Mouse (Mus musculus) embryo, embryonic 10.5 days (tissue): ENCODE data around the gene L3mbtl3.

ENCODE experiments used
- DNase-seq: peaks from one replicate; pipeline ENCODE4 v3.0.0-alpha.2; 2015; ENCODE audit warnings: low spot score

L3mbtl3 gene

DNA sequence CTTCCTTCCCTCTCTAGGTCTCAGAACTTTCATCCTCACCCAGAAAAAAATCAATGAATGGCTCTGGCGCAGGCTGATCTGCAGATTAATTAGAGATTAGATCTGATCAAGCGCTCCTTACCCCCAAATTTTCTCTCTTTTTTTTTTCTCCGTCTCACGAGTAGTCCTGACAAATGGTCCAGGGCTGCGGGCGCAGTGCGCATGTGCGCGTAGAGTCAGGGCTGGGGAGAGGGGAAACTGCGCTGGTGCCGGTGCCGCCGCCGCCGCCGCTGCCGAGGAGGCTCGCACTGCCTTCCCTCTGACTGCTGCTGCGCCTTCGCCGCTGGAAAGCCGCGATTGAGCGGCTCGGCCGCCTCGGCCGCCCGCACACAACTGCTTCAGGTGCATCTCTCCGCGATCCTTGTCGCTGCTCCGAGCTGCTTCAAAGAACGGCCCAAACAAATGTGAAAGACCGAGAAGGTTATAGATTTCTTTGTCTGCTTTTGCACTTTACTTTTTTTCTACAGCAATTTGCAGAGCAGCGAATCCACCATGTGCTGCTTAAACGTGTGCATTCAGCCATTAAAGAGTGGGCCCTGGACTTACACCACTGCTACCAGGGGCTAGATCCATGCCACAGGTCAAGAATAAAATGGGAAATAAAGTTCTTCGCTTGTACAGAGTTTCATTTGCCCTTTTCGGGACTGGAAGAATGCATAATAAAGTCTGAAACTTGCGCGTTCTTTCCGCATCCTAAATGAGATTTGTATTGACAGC is at the start of gene L3mbtl3:
Gene L3mbtl3 (minus strand): TSS at position 182 of the 756 bp plus-strand sequence.
- DNase-seq: peak; percentile 92

DNA sequence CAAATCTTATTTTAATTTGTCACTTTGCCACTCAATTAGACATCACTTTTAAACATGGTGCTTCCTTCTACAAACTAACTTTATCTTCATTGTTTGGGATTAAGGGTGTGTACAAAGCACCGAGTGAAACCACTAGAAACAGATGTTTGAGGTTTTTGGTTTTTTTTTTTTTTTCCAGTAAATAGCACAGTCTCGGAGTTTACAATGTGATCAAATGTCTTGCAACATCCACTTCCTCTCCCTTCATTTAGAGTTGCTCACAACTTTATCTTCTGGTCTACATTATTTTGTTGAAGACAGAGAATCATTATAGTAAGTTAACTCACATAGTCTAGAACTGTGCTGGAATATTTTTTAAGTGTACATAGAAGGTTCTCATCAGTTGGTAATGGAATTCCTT is 45.4 kb upstream of the L3mbtl3 start:
- no peak for DNase-seq

DNA sequence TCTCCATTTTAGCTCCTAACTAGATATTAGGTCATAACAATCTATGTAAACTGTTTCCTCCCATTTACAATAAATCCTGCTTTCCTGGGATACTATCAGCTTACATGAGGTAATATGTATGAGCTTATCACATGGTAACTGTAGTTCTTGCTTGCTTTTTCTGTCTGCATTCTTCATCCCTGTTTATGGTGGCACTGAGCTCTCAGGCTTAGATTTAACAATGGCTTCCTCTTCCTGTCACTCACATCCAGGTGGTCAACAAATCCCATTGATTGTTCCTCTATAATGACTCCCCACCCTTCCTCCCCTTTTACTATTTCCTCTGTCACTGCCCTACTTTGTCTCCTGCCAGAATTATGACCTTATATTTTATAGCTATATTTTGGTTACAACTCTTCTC is 12.9 kb upstream of the L3mbtl3 start:
- no peak for DNase-seq

DNA sequence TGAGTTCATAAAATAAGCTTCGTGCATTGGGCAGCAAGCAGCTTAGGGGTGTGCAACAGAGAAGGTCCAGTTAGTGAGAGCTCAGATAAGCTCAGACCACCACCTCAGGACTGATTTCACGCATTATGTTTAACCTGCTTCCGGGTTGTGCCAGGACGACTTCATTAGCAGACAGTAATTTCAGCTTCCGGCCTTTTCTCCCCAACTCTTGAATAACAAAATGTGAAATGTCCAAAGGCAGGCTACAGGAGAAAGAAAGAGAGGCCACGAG is 1.5 kb upstream of the L3mbtl3 start:
- no peak for DNase-seq

DNA sequence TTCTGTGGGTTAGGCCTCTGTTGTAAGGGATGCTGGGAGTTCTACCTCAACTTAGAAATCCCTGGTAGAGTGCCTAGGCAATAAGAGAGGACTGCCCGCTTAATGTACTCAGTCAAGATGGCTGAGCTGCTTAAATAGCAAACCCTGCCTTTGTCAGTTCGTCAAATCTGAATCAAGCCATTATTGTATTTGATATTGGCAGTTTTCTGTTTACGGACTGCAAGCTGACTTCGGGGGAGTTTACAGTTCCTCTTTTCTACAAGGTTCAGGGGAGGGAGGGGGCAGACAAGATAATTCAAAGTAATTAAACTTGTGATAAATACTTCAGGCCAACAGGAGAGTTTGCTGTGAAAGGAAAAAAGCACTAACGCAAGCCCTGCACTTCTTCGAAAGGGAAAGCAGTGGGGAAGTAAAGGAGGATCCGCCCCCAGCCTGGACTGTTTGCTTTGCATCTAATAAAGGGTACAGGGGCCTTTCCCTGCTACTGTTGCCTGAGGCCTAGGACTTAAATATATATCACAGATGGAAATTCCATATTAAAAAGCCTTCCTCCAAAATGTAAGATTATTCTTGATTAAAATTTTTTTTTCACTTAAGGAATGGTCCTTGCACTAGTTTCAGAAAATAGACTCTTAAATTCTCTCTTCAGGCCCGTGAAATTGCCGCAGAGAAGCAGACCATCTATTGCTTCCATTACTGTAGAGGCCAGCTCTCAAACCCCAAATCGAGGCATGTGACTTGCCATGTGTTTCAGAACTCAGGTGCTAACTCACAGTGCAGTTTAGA is 968 bp upstream of the L3mbtl3 start:
- DNase-seq: peak; percentile 57

DNA sequence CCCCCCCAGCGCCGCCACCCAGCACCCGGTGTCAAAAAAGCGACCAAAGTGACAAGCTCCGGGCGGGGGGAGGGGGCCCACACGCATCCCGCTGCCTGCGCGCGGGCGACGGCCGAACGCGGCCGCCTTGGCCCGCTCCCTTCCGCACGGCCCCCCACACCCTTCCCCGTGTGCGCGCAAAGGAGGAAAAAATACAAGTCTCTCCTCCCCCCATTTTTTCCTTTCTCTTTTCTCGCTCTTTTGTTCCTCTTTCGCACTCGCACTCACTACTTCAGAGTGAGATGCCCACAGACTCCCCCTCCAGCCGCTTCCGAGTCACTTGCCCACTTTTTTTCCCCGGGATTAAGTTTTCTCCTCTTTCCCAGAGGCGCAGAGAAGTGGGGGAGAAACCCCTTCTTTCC is 420 bp downstream of the L3mbtl3 start:
- DNase-seq: no peak

DNA sequence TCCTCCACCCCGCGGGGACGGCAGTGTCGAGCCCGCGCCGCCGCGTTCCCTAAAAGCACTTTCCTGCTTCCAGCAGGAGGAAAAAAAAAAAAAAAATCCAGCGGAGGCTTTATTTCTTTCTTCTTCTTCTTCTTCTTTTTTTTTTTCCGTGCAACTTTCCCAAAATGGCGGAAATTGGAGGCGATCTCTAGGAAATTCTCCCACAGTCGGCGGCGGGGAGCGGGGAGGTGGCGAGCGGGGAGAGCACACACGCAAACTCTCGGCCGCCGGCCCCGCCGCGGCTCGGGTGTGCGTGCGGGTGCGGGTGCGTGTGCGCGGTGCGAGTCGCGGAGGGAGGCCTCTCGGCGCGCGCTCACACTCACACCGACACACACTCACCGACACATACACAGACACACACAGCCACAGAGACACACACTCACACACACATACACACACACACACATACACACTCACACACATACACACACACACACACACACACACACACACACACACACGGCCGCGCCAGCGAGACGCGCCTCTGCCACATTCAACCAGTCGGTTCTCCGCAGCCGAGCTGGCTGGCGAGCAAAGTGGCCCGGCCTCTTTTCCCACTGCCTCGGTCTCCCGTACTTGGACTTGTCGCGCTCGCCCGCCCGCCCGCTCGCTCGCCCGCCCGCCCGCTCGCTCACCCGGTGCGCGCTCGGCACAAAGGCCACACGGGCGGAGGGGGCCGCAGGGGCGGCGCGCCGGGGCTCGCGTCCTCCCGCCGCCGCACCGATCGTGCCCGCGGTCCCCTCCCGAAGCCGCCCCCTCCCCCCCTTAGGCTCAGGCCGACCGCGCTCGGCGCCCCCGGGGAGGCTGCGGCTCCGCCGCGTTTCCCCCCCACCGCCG is 1.1 kb downstream of the L3mbtl3 start:
- DNase-seq: peak; percentile 67

DNA sequence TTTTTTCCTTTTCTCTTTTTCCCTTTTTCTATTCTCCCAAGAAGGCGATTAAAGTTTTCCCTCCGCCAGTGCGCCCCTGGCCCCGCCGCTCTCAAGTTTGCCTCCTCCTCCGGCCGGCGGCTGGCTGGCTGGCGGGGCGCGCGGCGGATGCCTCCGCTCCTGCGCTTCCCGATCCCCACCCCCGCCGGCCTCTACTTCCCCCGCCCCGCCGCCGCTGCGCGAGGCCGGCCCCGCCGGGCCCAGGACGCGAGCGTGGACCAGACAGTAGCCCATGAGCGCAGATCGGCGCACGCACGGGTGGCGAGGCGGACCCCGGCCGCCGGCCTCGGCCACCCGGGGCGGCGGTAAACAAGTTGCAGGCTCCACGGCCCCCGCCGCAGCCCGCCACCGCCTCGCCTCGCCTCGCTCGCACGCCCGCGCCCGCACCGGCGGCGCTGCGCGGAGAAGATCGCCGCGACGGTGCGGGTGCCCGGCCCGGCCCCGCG is 1.8 kb downstream of the L3mbtl3 start:
- peak; percentile 73 for DNase-seq

DNA sequence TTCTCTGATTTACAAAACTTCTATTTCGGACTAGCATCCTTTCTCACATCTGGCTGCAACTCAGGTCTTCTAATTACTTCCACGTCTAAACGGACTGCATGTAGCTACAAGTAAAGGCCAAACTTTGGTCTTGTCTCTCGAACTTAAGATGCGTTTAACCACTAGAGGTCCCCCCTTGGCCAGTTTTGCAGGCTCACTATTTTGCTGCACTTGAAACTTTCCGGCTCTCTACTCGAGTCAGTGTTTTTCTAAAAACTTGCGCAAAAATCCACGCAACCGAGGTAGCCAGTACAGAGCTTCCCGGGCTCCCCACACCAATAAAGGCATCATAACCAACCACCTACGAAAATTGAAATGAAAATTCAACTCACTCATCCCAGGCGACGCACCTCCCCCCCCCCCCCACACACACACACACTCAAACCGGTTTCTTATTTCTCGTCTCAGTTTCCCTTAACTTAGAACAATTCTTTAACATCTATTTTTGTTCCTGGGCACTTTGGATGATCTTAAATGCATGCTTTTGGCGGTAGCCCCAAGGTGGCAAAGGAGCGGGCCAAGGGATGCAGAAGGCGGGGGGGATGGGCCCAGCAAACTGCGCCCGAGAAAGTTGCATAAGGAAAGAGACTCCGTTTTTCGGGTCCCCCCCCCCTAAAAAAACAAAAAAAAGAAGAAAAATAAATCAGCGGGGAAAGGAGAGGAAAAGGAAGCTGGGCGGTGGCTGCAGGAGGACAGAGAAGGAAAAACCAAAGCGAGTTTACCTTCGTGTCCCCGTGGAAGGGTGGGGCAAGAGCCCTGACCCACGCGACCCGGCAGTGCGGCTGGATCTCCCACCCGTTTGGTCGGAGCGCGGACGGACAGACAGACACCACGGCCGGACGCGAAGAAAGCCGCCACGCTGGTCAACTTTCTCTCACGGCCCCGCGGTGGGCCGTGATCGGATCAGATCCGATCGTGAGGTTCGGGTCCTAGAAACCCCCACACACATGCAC is 2.5 kb downstream of the L3mbtl3 start:
- peak; percentile 94 for DNase-seq

DNA sequence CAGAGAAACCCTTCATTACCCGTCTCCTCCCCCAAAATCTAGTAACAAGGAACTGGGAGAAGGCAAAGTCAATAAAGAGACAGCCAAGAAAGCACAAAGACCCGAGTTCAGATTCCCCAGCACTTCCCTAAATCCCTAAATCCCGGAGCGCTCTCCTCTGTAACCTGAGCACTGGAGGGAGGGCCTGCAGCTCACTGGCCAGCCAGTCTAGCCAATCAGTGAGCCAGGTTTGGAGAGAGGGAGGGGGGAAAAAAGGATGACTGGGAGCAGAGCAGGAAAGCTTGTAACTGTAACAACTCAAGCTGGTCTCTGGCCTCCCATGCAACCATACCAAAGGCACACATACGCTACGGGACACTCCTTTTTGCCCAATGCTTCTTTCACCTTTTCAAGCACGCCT is 4.4 kb downstream of the L3mbtl3 start:
- peak; percentile 58 for DNase-seq

DNA sequence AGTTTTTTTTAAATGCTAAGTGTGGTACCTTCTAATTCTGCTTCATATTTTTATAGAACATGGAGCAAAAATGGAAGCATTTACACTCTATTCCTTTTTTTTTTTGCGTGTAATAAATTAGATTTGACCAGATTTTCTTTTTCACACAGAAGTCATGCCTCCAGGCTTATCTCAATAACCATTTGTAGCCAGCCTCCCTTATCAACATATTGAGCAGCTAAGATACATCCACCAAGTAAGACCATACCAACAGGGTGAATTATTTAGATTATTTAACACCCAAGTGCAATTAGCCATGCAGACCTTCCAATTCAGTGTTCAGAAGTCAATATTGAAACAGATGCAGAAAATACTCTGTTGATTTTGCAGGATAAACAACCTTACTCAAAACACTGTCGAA is 10.8 kb downstream of the L3mbtl3 start:
- DNase-seq: no peak

DNA sequence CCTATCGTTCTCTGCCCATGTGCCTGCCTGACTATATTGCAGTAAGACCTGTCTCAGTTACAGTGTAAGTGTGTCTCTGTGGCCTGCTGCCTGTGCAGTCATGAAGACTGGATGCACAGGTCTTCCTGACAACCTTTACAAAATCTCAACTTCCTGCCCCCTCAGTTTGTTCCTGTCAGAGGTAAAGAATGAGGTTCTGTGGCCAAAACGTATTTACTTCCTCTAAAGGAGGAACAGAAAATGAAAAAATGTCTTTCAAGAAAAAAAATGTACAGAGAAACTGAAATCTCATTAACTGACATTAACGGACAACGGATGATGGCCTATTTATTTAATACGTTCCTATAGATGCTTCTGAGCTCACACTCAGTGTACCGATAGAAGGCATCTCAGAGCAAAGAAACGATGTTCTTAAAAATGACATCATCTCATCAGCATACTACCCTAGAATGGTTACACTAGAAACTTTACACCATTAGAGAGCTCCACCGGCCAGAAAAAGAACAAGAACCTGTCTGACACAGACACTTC is 11.4 kb downstream of the L3mbtl3 start:
- DNase-seq: no peak

DNA sequence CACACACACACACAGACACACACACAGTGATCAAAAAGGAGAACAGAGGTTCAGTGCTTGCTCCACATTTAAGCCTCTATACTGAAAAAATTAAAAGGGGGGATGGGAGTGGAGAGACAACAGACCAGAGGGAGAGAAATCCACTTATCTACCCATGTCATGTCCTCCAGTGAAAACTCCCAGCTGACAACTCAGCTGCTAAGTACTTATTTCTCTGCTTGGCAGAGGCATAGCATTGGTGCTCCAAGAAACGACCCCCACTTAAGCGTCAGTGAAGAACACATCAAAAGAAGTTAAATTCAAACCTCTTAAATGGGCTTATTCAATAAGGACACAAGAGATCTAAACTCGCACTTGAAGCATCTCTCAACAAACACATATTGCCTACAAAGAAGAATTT is 12.2 kb downstream of the L3mbtl3 start:
- DNase-seq: no peak

DNA sequence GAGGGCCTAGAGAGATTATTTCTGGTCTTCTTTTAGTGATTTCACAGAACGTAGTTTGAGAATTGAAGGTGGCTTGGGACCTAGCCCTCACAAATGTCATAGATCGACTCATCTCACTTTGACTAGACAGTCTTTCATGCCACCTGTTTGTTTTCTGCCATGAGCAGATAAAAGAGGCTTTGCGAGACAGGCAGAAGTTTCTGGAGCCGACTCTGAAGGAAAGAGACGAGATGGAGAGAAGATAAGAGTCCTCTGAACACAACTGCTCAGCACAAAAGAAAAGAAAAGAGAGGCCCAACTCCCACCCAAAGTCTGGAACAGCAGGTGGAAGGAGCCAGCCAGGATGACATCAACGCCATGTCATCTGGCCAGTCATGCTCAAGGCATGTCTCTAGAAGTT is 17.0 kb downstream of the L3mbtl3 start:
- DNase-seq: no peak

DNA sequence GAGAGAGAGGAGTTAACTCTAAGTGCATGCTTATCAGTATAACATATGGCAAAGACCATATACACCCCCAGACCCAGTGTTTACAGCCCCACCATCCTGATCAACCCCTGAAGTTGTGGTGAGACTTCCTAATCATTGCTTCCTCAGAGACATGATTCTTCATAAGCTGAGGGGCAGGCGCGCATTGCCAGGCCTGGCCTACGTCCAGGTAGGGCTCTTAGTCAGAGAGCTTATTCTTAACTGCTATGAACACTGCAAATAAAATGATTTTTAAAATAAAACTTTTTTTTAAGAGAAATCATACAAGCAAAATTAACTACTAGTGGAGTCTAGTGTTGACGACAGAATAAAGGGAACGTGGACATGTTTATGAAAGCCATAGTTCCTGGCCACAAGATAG is 17.5 kb downstream of the L3mbtl3 start:
- DNase-seq: no peak

DNA sequence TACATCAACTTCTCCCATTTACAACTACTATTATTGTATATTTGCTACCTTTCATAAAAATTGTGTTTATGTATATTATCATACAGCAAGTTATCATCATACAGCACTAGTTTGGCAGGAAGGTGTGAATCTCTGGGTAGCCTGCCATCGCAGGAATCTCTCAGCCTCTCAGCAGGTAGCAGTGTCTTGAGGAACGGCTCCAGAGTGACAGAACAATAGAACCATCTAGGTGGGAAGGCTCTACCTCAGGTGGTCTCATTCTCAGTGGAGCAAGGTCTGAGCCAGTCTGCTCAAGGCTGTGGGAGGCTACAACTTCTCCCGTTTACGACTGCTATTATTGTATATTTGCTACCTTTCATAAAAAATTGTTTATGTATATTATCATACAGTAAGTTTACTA is 22.0 kb downstream of the L3mbtl3 start:
- no peak for DNase-seq

DNA sequence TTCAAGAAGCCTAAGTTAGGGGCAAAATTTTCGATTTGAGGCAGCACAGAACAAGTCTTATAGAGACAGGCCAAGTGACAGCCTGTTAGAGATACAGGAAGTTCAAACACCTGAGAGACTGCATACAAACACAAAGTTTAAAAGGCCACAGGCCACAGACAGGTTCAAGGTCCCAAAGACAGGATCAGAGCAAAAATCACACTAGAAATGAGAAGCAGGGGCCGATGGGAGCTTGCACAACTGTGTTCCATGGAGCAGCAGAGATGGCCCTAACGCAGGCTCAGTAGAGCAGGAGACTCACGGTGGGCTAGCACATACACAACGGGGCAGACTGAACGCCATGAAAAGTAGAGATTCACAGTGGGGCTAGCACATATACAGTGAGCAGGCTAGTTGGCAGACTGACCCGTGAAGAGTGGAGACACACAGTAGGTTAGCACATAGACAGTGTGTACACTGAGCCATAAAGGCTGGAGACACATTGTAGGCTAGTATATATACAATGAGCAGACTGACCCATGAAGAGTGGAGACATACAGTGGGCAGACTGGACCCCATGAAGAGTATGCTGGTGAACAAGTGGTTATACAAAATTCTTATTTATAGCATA is 24.5 kb downstream of the L3mbtl3 start:
- no peak for DNase-seq

DNA sequence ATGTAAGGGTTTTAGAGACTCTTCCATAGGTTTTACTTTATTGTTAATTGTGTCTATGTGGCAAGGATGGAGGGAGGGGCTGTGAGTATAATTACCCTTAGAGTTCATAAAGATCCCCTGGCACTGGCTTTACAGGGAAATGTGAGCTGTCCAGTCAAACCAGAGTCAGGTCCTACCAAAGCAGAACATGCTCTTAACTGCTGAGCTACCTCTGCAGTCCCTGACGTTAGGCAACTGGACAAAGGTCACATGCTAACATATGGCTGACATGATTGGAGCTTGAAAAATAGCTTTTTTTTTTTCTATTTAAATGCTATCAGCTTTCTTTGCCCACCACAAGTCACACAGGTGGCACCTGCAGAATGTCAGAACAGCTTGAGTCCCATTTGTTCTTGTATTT is 25.6 kb downstream of the L3mbtl3 start:
- no peak for DNase-seq

DNA sequence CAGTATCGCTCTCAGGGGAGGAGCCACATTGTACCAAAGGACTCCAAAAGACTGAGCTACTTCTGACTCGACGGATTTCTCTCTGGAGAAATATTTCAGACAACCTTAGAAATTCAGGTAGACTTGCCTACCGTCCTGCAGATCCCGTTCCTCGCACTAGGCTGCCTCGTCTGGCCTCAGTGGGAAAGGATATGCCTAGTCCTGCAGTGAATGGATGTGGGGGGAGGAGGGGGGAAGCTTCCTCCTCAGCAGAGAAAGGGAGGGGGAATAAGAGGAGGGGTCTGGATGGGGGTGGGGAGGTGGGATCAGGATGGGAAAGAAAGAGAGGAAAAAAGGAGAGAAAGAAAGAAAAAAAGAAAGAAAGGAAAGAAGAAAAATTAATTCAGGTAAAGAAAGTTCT is 28.2 kb downstream of the L3mbtl3 start:
- no peak for DNase-seq

DNA sequence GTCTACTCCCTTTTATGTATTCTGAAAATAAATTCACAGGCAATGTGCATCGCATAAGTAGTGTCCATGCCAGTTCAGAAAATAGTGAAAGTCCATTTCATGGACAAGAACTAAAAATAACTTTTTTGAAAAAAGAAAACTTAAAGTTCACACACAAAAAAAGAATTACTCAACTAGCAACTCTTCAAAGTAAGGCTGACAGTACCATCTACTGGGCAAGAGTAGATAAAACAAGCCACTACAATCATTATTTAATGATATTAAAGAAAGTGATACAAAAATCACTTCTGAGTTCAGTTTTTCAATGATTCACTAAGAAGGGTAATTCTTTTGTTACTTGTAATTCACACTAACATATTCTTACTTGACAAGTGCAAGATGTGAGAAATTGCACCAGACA is 29.9 kb downstream of the L3mbtl3 start:
- DNase-seq: no peak
